Mouse (Mus musculus): Measurements from ENCODE around the gene Tmem186. TPM values are rescaled to one million over a fixed set of nuclear protein-coding genes. Genes with fewer than 3 reads are reported as not detected.

Gene Tmem186
- polyA plus RNA-seq, 1 experiment from 2014 or later, result 16.9 TPM

GRCm38 (mm10) chr16:8612214-8613005 is 25.1 kb downstream of the Tmem186 start:
- Histone ChIP-seq H3K27ac (ENCODE audit: poor library complexity, severe bottlenecking) (no peak overlapping the region), H3K4me3 (no peak overlapping the region), H3K36me3 (peaks cover 33% of the 10 kb centered on the region), H3K27me3 (replicated peaks) (no peaks in the 10 kb centered on the region), H3K4me2 (no peak overlapping the region), H3K9ac (no peak overlapping the region), H3K9me3 (replicated peaks) (no peaks in the 10 kb centered on the region), H3K4me1 (replicated peaks) (no peaks in the 10 kb centered on the region)
- 63% methylated on average over 8 of the region's 8 CpGs for WGBS
- no peak; the same call in 1 of the 2 replicates for ATAC-seq (ENCODE audit: insufficient number of reproducible peaks, low FRiP score)

GRCm38 (mm10) chr16:8610397-8610796 is 27.1 kb downstream of the Tmem186 start:
- WGBS, result 68% methylated on average over 3 of the region's 3 CpGs

DNA sequence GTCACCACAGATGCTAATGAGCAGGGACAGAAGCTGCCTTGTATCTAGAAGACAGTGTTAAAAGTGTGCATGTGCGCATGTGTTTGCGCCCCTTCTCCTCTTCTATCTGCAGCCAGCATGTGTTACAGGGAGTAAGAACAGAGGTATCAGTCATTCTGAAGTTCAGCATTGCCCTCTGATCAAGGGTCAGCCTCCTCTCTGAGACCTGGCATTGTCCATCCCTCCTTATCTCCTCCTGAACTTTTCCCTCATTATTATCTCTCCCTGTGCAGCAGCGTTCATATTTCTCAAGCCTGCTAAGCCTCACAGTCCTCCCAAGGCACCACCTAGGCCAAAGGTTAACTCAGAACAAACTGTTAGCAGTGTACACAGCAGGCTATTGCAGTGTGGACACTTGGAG is 33.7 kb downstream of the Tmem186 start:
- no peak overlapping the region for H3K4me3 ChIP-seq
- peaks cover 27% of the 10 kb centered on the region for H3K36me3 ChIP-seq
- 47% methylated on average over 3 of the region's 3 CpGs for WGBS
- ATAC-seq (ENCODE audit: insufficient number of reproducible peaks, low FRiP score), result 0 out of 2 replicates have a peak, but pooled peaks have one; percentile 29
- H3K4me1 ChIP-seq (replicated peaks), result no peaks in the 10 kb centered on the region
- H3K27me3 ChIP-seq (replicated peaks), result no peaks in the 10 kb centered on the region
- no peak overlapping the region for H3K27ac ChIP-seq (ENCODE audit: poor library complexity, severe bottlenecking)
- no peak overlapping the region for H3K4me2 ChIP-seq
- no peak overlapping the region for H3K9ac ChIP-seq
- no peaks in the 10 kb centered on the region for H3K9me3 ChIP-seq (replicated peaks)

More at GRCm38 (mm10) chr16:8610397-8610796, 27.1 kb downstream of the Tmem186 start:
- Histone ChIP-seq H3K9ac (no peak overlapping the region), H3K4me2 (no peak overlapping the region), H3K36me3 (peaks cover 36% of the 10 kb centered on the region), H3K27me3 (replicated peaks) (no peaks in the 10 kb centered on the region), H3K4me1 (replicated peaks) (no peaks in the 10 kb centered on the region), H3K27ac (ENCODE audit: poor library complexity, severe bottlenecking) (no peak overlapping the region), H3K4me3 (no peak overlapping the region), H3K9me3 (replicated peaks) (no peaks in the 10 kb centered on the region)
- ATAC-seq (ENCODE audit: insufficient number of reproducible peaks, low FRiP score), result no peak

GRCm38 (mm10) chr16:8597516-8597915 is 40.0 kb downstream of the Tmem186 start:
- Histone ChIP-seq H3K9ac (no peak overlapping the region), H3K4me3 (no peak overlapping the region), H3K4me1 (replicated peaks) (no peaks in the 10 kb centered on the region), H3K36me3 (peaks cover 12% of the 10 kb centered on the region), H3K27me3 (replicated peaks) (no peaks in the 10 kb centered on the region), H3K27ac (ENCODE audit: poor library complexity, severe bottlenecking) (no peak overlapping the region), H3K9me3 (replicated peaks) (no peaks in the 10 kb centered on the region), H3K4me2 (no peak overlapping the region)
- 81% methylated on average over 5 of the region's 5 CpGs for WGBS
- no peak for ATAC-seq (ENCODE audit: insufficient number of reproducible peaks, low FRiP score)

DNA sequence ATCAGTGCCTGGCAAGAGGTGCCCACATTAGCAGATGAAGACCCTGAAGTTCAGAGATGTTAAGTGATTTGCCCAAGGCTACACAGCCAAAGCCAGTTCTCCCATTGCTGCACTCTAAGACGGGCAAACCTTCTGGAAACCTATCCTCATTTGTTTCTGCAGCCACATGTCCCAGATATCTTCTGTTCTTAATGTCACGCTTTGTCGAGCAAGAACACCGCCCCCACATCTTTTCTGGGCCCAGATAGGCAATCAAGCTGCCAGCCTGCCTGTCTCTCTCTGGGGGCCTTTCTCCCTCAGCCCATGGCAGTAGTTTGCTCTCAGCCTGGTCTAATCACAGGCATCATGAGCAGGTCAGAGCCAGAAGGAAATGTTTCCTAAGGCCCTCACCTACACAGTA is 41.2 kb downstream of the Tmem186 start:
- H3K27me3 ChIP-seq (replicated peaks), result no peaks in the 10 kb centered on the region
- no peak for ATAC-seq (ENCODE audit: insufficient number of reproducible peaks, low FRiP score)
- H3K9ac ChIP-seq, result no peak overlapping the region
- 63% methylated on average over 4 of the region's 4 CpGs for WGBS
- H3K36me3 ChIP-seq, result peaks cover 3% of the 10 kb centered on the region; the same call in 1 of the 2 replicates
- H3K4me1 ChIP-seq (replicated peaks), result no peaks in the 10 kb centered on the region
- H3K9me3 ChIP-seq (replicated peaks), result no peaks in the 10 kb centered on the region
- no peak overlapping the region for H3K4me2 ChIP-seq
- H3K4me3 ChIP-seq, result no peak overlapping the region
- H3K27ac ChIP-seq (ENCODE audit: poor library complexity, severe bottlenecking), result no peak overlapping the region

DNA sequence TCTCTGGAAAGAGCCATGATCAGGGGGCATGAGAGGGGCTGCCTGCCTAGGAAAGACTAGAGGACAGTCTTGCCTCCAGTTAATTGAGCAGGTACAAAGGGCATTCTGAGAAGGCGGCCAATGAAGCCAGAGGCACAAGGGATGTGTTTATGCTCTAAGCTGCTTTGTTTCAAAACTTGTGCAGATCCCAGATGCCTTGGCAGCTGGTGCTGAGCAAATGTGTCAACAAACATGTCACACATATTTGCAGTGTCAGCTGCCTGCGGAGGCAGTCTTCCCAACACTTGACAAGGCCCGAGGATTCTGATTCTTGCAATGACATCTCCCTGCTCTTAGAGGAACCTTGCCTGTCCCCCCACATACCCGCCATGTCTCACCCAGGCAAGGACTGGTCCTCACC is 42.1 kb downstream of the Tmem186 start:
- no peaks in the 10 kb centered on the region for H3K4me1 ChIP-seq (replicated peaks)
- no peak overlapping the region for H3K9ac ChIP-seq
- WGBS, result 42% methylated on average over 4 of the region's 4 CpGs

GRCm38 (mm10) chr16:8585056-8585455 is 52.5 kb downstream of the Tmem186 start:
- Histone ChIP-seq H3K4me2 (no peak overlapping the region), H3K9ac (no peak overlapping the region), H3K4me3 (no peak overlapping the region), H3K9me3 (replicated peaks) (peaks cover 13% of the 10 kb centered on the region), H3K4me1 (replicated peaks) (no peaks in the 10 kb centered on the region), H3K27ac (ENCODE audit: poor library complexity, severe bottlenecking) (no peak overlapping the region), H3K27me3 (replicated peaks) (no peaks in the 10 kb centered on the region), H3K36me3 (peaks cover 57% of the 10 kb centered on the region)
- ATAC-seq (ENCODE audit: insufficient number of reproducible peaks, low FRiP score), result no peak
- 71% methylated on average over 5 of the region's 5 CpGs for WGBS

More for the DNA sequence above, 42.1 kb downstream of the Tmem186 start:
- no peak for ATAC-seq (ENCODE audit: insufficient number of reproducible peaks, low FRiP score)
- Histone ChIP-seq H3K27me3 (replicated peaks) (no peaks in the 10 kb centered on the region), H3K9me3 (replicated peaks) (no peaks in the 10 kb centered on the region), H3K36me3 (peaks cover 3% of the 10 kb centered on the region; the same call in 1 of the 2 replicates), H3K27ac (ENCODE audit: poor library complexity, severe bottlenecking) (no peak overlapping the region), H3K4me3 (no peak overlapping the region), H3K4me2 (no peak overlapping the region)

DNA sequence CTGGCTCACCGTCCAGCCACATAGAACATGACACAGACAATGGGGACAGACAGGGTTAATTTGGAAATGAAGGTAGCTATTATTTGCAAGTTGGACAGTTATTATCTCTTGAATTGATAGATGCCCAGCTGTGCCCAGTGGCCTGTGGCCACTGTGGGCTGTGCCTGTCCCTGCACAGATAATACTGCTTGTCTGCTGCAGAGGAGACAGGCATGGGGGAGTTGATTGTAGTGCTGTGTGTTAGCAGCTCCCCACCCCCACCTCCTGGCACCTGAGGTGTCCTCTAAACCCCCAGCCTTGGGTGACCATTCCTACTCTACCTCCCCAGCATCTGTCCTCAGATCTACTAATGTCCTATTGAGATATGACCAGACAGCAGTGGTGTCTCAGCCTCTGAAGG is 53.3 kb downstream of the Tmem186 start:
- WGBS, result 66% methylated on average over 1 of the region's 1 CpGs

More for the DNA sequence above, 53.3 kb downstream of the Tmem186 start:
- no peak for ATAC-seq (ENCODE audit: insufficient number of reproducible peaks, low FRiP score)
- no peak overlapping the region for H3K4me2 ChIP-seq
- H3K4me1 ChIP-seq (replicated peaks), result no peaks in the 10 kb centered on the region
- no peak overlapping the region for H3K27ac ChIP-seq (ENCODE audit: poor library complexity, severe bottlenecking)
- peaks cover 13% of the 10 kb centered on the region for H3K9me3 ChIP-seq (replicated peaks)
- H3K36me3 ChIP-seq, result peaks cover 50% of the 10 kb centered on the region
- no peak overlapping the region for H3K4me3 ChIP-seq
- H3K9ac ChIP-seq, result no peak overlapping the region
- no peaks in the 10 kb centered on the region for H3K27me3 ChIP-seq (replicated peaks)

Small RNAs within 50 kb of the gene (microRNA-seq; reads per million reads assigned to microRNA genes)
- not detected for gene Gm22137

Other genes starting within 250 kb of the Tmem186 start
- gene Tmem114, start 212.6 kb downstream of the Tmem186 start, polyA plus RNA-seq (2016; fragmentation: Nextera tagmentation; extraction: Ambion mirVana), result not detected in 2 replicates
- gene Mettl22, start 166.9 kb downstream of the Tmem186 start, polyA plus RNA-seq (2016; fragmentation: Nextera tagmentation; extraction: Ambion mirVana), result 35.2 and 35.6 TPM in 2 replicates
- gene Abat, start 124.3 kb downstream of the Tmem186 start, polyA plus RNA-seq (2016; fragmentation: Nextera tagmentation; extraction: Ambion mirVana), result 50.7 and 54.9 TPM in 2 replicates
- gene Pmm2, start within 50 bp of the Tmem186 start, polyA plus RNA-seq (2016; fragmentation: Nextera tagmentation; extraction: Ambion mirVana), result 43.1 and 43.3 TPM in 2 replicates
- 95.8 and 102 TPM in 2 replicates for gene Carhsp1, start 34.4 kb upstream of the Tmem186 start, polyA plus RNA-seq (2016; fragmentation: Nextera tagmentation; extraction: Ambion mirVana)
- gene Gm5767, start 43.1 kb upstream of the Tmem186 start, polyA plus RNA-seq (2016; fragmentation: Nextera tagmentation; extraction: Ambion mirVana), result not detected in 2 replicates
- gene Usp7, start 154.6 kb upstream of the Tmem186 start, polyA plus RNA-seq (2016; fragmentation: Nextera tagmentation; extraction: Ambion mirVana), result 17.1 and 21.1 TPM in 2 replicates
- gene 1810013L24Rik, start 192.4 kb upstream of the Tmem186 start, polyA plus RNA-seq (2016; fragmentation: Nextera tagmentation; extraction: Ambion mirVana), result 24.1 and 25.9 TPM in 2 replicates